Mouse (Mus musculus): ENCODE measurements around the gene Haao. TPM values are rescaled to one million over a fixed set of nuclear protein-coding genes. Genes with fewer than 3 reads are reported as not detected.

Haao gene
- polyA plus RNA-seq, 1 experiment from 2014 or later: 16.2 TPM

- Histone ChIP-seq H3K4me1 (replicated peaks) (peaks cover 69% of the 10 kb centered on the region), H3K4me2 (no peak overlapping the region), H3K4me3 (replicated peaks) (no peak overlapping the region), H3K9ac (no peak overlapping the region), H3K27ac (no peak overlapping the region), H3K9me3 (replicated peaks) (no peaks in the 10 kb centered on the region), H3K36me3 (no peaks in the 10 kb centered on the region), H3K27me3 (no peaks in the 10 kb centered on the region)
- DNase-seq (no peak), ATAC-seq (ENCODE audit: low read depth) (no peak)
- WGBS (ENCODE audit: insufficient replicate concordance): 62% methylated on average over 5 of the region's 5 CpGs
Measured at GRCm38 (mm10) chr17:83849717-83850116, 2.0 kb upstream of the Haao start.

DNA sequence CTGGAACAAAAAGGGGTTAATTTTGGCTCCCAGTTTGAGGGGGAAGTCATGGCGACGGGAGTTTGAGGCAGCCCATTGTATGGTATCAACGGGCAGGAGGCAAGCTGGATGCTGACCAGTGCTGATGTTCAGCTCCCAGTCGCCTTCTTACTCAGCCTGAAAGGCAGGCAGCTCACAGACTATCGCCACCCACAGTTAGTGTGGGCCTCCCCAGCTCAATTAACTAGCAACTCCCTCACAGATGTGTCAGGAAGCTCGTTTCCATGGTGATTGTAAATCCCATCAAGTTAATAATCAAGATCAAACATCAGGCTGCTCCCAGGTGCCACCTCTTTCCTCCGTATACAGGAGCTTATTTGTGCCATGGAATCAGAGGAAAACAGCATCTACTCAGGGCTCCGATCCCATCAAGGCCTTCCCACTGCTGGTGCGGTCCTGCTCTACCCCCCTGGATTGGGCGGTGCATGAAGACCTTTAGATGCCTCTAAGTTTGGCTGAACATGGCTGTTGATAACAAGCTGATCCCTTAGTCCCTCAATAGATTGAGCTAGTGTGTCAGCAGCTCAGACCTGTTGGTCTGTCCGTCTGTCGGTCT, 1.4 kb upstream of the Haao start:
- H3K27me3 ChIP-seq: no peaks in the 10 kb centered on the region
- H3K9ac ChIP-seq: no peak overlapping the region
- 67% methylated on average over 12 of the region's 12 CpGs for WGBS (ENCODE audit: insufficient replicate concordance)
- no peak overlapping the region for H3K4me2 ChIP-seq
- no peak overlapping the region for H3K4me3 ChIP-seq (replicated peaks)
- H3K36me3 ChIP-seq: no peaks in the 10 kb centered on the region
- peaks cover 64% of the 10 kb centered on the region for H3K4me1 ChIP-seq (replicated peaks)
- DNase-seq (no peak), ATAC-seq (ENCODE audit: low read depth) (no peak)
- no peaks in the 10 kb centered on the region for H3K9me3 ChIP-seq (replicated peaks)
- no peak overlapping the region; the same call in 1 of the 2 replicates for H3K27ac ChIP-seq

DNA sequence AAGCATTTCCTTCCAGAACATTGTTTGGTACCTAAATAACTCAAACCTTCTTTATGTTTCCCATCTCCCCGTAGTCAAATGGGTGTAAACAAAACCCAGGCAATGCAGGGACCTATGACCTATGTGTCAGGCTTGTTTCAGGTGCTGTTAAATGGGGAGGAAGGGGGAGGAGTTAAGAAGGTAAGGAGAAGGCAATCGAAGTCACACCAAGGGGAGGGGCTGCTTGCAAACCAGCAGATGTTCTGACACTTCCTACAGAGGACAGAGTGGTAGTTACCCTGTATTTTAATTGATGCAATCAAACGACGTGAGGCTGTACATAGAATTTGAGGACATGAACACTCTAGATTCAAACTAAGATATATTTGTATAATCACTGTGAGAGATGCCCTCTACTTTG, 719 bp upstream of the Haao start:
- Histone ChIP-seq H3K9me3 (replicated peaks) (no peaks in the 10 kb centered on the region), H3K27me3 (no peaks in the 10 kb centered on the region), H3K9ac (no peak overlapping the region), H3K4me3 (replicated peaks) (no peak overlapping the region), H3K4me1 (replicated peaks) (peaks cover 57% of the 10 kb centered on the region), H3K4me2 (no peak overlapping the region), H3K36me3 (no peaks in the 10 kb centered on the region), H3K27ac (peak overlapping the region; percentile 78)
- WGBS (ENCODE audit: insufficient replicate concordance): 36% methylated on average over 4 of the region's 4 CpGs
- DNase-seq (no peak), ATAC-seq (ENCODE audit: low read depth) (no peak)

- no peaks in the 10 kb centered on the region for H3K27me3 ChIP-seq
- H3K9me3 ChIP-seq (replicated peaks): no peaks in the 10 kb centered on the region
- H3K4me1 ChIP-seq (replicated peaks): peaks cover 56% of the 10 kb centered on the region
- H3K9ac ChIP-seq: peak overlapping the region; percentile 44; the same call in 1 of the 2 replicates
- peak overlapping the region; percentile 43 for H3K4me2 ChIP-seq
- H3K27ac ChIP-seq: peak overlapping the region; percentile 78
- 0 out of 2 replicates have a peak overlapping the region, but pooled peaks have one; percentile 31 for H3K4me3 ChIP-seq (replicated peaks)
- 67% methylated on average over 6 of the region's 6 CpGs for WGBS (ENCODE audit: insufficient replicate concordance)
- no peaks in the 10 kb centered on the region for H3K36me3 ChIP-seq
- ATAC-seq (ENCODE audit: low read depth) (no peak), DNase-seq (no peak)
Measured at GRCm38 (mm10) chr17:83847100-83847499, 663 bp downstream of the Haao start.

DNA sequence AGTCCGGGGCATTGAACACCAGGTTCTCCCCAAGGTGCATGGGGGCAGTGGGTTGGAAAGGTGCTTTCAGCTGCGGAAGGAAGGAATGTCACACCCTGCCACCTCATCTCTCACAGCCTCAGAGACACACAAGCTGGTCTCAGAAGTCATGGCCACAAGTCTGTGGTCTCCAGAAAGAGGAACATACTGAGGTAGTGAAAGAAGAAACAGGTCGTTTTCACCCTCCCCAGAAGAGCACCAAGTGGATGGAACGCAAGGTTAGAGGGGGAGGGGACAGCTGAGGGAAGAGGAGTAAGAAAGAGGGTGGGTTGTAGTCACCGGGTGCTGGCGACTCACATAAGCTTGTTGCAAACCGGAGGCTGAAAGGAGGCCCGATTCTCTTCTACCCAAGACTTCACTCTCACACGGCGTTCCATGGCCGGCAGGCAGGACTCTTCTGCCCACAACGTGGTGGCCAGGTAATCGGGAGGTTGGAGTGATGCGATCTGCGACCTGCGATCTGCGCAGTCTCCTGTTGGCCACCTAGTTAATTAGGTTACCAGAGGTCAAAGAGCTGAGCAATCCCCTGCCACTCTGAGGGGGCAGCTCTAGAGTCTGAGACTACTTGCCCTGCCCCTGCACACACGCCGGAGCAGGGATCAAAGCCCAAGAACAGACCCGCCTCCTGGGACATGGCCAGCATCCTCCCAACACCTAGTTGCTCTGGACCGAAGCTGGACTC, 1.3 kb downstream of the Haao start:
- no peaks in the 10 kb centered on the region for H3K27me3 ChIP-seq
- peak overlapping the region; percentile 31 for H3K4me3 ChIP-seq (replicated peaks)
- H3K9me3 ChIP-seq (replicated peaks): no peaks in the 10 kb centered on the region
- H3K27ac ChIP-seq: peak overlapping the region; percentile 78
- DNase-seq (no peak), ATAC-seq (ENCODE audit: low read depth) (peak; percentile 27; the same call in 1 of the 2 replicates)
- peaks cover 58% of the 10 kb centered on the region for H3K4me1 ChIP-seq (replicated peaks)
- H3K9ac ChIP-seq: peak overlapping the region; percentile 44; the same call in 1 of the 2 replicates
- WGBS (ENCODE audit: insufficient replicate concordance): 47% methylated on average over 21 of the region's 21 CpGs
- H3K4me2 ChIP-seq: peak overlapping the region; percentile 43
- no peaks in the 10 kb centered on the region for H3K36me3 ChIP-seq

DNA sequence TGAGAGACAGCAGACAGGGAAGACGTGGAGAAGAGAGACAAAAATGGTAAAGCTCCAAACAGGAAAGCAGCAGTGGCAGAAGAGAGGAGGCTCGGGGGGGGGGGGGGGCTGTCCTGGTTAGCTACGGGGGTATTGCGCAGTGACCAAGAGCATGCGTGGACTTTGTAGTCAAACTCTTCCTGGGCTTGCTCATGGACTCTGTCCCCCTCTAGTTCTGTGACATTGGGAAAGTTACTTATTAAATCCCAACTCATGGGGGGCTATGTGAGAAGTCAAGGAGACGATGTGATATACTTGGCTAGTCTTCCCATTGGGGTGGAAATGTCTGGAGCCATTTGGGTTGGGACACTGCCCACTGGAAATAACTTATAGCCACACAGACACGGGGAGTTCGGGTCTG, 2.2 kb downstream of the Haao start:
- peak overlapping the region; percentile 31; the same call in 1 of the 2 replicates for H3K4me3 ChIP-seq (replicated peaks)
- no peaks in the 10 kb centered on the region for H3K9me3 ChIP-seq (replicated peaks)
- no peaks in the 10 kb centered on the region for H3K36me3 ChIP-seq
- peak overlapping the region; percentile 44; the same call in 1 of the 2 replicates for H3K9ac ChIP-seq
- WGBS (ENCODE audit: insufficient replicate concordance): 38% methylated on average over 8 of the region's 8 CpGs
- DNase-seq (no peak), ATAC-seq (ENCODE audit: low read depth) (peak; percentile 45)
- H3K4me1 ChIP-seq (replicated peaks): peaks cover 57% of the 10 kb centered on the region
- no peaks in the 10 kb centered on the region for H3K27me3 ChIP-seq
- H3K27ac ChIP-seq: peak overlapping the region; percentile 78
- H3K4me2 ChIP-seq: peak overlapping the region; percentile 43

DNA sequence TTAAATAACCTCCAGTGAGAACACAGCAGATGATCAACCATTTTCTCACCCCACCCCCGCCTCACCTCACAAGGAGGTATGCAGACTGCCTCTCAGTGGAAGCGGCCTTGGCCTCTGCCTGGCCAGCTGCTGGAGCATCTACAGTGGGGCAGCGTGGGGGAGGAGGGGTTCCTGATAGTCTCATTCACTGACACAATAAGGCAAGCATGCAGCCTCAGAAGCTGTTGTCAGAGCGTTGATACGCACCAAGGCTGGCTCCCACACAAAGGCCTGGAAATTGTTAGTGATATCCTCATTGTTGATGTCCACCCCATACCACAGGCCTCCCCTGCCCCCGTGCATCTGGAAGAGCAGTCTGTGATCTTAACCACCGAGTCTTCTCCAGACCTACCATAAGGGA, 4.0 kb downstream of the Haao start:
- Histone ChIP-seq H3K27me3 (no peaks in the 10 kb centered on the region), H3K36me3 (no peaks in the 10 kb centered on the region), H3K27ac (no peak overlapping the region), H3K9me3 (replicated peaks) (no peaks in the 10 kb centered on the region), H3K4me1 (replicated peaks) (peaks cover 41% of the 10 kb centered on the region), H3K4me2 (no peak overlapping the region), H3K4me3 (replicated peaks) (no peak overlapping the region), H3K9ac (no peak overlapping the region)
- WGBS (ENCODE audit: insufficient replicate concordance): 57% methylated on average over 7 of the region's 7 CpGs
- DNase-seq (no peak), ATAC-seq (ENCODE audit: low read depth) (no peak)

DNA sequence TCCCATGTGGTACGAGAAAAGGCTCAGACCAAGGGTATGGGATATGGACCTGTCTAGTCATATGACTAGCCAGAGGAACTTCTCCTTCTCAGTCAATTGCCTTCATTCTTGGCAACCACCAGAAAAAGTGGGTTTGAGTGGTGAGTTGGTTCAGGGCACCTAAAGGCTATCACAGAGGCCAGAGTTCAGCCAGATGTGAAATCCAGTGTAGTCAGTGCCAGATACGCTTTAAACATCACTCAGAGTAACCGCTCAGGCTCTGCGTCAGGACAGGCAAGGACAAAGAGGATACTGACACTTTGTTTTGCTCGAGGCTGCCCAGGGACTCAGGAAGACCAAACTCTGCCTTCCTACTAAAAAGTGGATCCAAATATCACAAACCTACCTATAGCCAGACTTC, 6.8 kb downstream of the Haao start:
- Histone ChIP-seq H3K9me3 (replicated peaks) (no peaks in the 10 kb centered on the region), H3K4me2 (no peak overlapping the region), H3K27ac (no peak overlapping the region), H3K36me3 (no peaks in the 10 kb centered on the region), H3K9ac (no peak overlapping the region), H3K4me1 (replicated peaks) (peaks cover 14% of the 10 kb centered on the region), H3K27me3 (no peaks in the 10 kb centered on the region), H3K4me3 (replicated peaks) (no peak overlapping the region)
- no peak for ATAC-seq (ENCODE audit: low read depth)
- WGBS (ENCODE audit: insufficient replicate concordance): 71% methylated on average over 5 of the region's 5 CpGs
- DNase-seq: no peak

DNA sequence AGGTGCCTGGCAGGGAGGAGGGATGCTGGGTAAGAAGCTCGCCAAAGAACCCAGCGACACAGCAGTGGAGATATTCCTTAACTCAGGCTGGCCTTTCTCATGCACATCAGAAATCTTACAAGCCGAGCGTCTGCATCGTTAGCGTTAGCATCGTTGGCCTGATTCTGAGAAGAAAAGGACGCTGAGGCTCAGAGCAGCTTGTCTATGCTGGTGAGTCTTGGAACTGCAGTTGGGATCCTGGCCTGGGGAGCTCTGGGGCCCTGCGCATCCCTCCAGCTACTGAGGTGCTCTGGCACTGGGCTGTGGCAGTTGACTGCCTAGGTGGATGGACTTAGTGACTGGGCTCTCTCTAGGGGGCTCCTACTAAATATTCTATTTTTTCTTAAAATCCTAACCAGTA, 8.6 kb downstream of the Haao start:
- no peaks in the 10 kb centered on the region for H3K36me3 ChIP-seq
- no peak overlapping the region for H3K4me3 ChIP-seq (replicated peaks)
- DNase-seq (no peak), ATAC-seq (ENCODE audit: low read depth) (no peak)
- no peak overlapping the region for H3K27ac ChIP-seq
- H3K9me3 ChIP-seq (replicated peaks): no peaks in the 10 kb centered on the region
- H3K9ac ChIP-seq: no peak overlapping the region
- peaks cover 14% of the 10 kb centered on the region; the same call in 1 of the 2 replicates for H3K4me1 ChIP-seq (replicated peaks)
- H3K4me2 ChIP-seq: no peak overlapping the region
- H3K27me3 ChIP-seq: no peaks in the 10 kb centered on the region
- WGBS (ENCODE audit: insufficient replicate concordance): 73% methylated on average over 9 of the region's 9 CpGs

DNA sequence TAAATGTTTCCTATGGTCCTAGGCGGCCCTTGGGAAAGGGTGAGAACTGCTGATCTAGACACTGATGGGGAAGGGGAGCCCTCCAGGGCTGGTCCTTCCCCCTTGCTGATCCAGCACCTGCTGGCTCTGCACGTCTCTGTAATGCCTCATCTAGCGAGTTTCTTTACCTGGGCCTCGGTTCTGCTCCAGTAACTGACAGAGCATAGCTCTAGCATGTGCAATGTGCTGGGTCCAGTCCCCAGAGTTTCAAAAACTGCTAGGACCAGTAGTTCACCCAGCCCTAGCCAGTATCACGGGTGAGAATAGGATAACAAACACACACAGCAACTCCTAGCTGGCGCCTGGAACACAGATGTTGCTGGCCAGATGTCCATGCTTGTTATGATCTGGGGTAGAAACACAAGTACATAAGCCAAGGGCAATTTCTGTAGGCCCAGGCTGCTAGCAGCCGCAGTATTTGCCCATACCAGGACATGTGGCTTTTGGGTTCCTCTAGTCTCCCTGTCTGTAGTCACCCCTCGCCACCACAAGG, 10.0 kb downstream of the Haao start:
- H3K4me3 ChIP-seq (replicated peaks): no peak overlapping the region
- H3K9me3 ChIP-seq (replicated peaks): no peaks in the 10 kb centered on the region
- H3K9ac ChIP-seq: no peak overlapping the region; the same call in 1 of the 2 replicates
- no peak overlapping the region for H3K4me2 ChIP-seq
- H3K27me3 ChIP-seq: no peaks in the 10 kb centered on the region
- 64% methylated on average over 8 of the region's 8 CpGs for WGBS (ENCODE audit: insufficient replicate concordance)
- no peaks in the 10 kb centered on the region for H3K36me3 ChIP-seq
- H3K27ac ChIP-seq: peak overlapping the region; percentile 29; the same call in 1 of the 2 replicates
- H3K4me1 ChIP-seq (replicated peaks): peaks cover 19% of the 10 kb centered on the region
- DNase-seq (no peak), ATAC-seq (ENCODE audit: low read depth) (no peak)

GRCm38 (mm10) chr17:83836048-83836447, 11.7 kb downstream of the Haao start:
- ATAC-seq (ENCODE audit: low read depth) (peak; percentile 81), DNase-seq (no peak)
- H3K9me3 ChIP-seq (replicated peaks): no peaks in the 10 kb centered on the region
- peaks cover 22% of the 10 kb centered on the region for H3K4me1 ChIP-seq (replicated peaks)
- no peak overlapping the region for H3K4me3 ChIP-seq (replicated peaks)
- H3K27ac ChIP-seq: peak overlapping the region; percentile 75
- no peaks in the 10 kb centered on the region for H3K36me3 ChIP-seq
- H3K4me2 ChIP-seq: no peak overlapping the region
- H3K27me3 ChIP-seq: no peaks in the 10 kb centered on the region
- WGBS (ENCODE audit: insufficient replicate concordance): 64% methylated on average over 3 of the region's 3 CpGs
- H3K9ac ChIP-seq: no peak overlapping the region

All from liver, embryonic 13.5 days (tissue).